Mouse (Mus musculus) lung, postnatal 0 days (tissue): ENCODE measurements at regions not wholly inside any gene's neighbourhood (a gene's known extent, or its start where the extent isn't known, plus 50 kb on each side); places are given as distances from the start of the nearest gene placed in this dataset.

Experiments
- CTCF ChIP-seq: IDR thresholded peaks from 2 replicates; pipeline ENCODE4 v1.5.1; 2016; ENCODE audit warnings: antibody characterized with exemption, mild to moderate bottlenecking
- EP300 ChIP-seq: IDR thresholded peaks from 2 replicates; pipeline ENCODE4 v1.6.1; 2016; ENCODE audit warnings: antibody characterized with exemption, mild to moderate bottlenecking, control low read depth

DNA sequence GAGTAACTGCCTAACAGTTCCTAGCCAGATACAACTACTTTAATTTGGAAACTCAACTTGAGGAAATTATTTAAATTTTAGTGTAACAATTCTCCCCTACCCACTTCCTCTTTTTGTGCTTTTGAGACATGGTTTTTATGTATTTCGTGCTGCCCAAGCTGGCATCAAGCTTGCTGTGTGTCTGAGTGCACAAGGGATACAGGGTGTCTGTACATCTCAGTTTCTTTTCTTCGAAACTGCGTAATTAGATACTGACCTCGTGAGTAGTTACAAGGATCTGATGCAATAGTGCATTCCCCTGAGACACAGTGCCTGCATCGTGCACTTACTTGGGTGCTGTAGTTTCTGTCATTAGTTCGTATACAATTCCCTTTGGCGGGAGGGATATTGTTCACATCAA is 192.4 kb downstream of the Ube2e3 start:
- TF ChIP-seq CTCF = no peak
- TF ChIP-seq EP300 = no peak
